Mouse (Mus musculus): ENCODE measurements around the gene Vil1. TPM values are rescaled to one million over a fixed set of nuclear protein-coding genes. Genes with fewer than 3 reads are reported as not detected.
A peak's percentile ranks its signal among the peaks of the same experiment; 100 is the strongest.

Vil1 gene
- polyA plus RNA-seq, 1 experiment from 2014 or later, result 0.88 TPM

DNA sequence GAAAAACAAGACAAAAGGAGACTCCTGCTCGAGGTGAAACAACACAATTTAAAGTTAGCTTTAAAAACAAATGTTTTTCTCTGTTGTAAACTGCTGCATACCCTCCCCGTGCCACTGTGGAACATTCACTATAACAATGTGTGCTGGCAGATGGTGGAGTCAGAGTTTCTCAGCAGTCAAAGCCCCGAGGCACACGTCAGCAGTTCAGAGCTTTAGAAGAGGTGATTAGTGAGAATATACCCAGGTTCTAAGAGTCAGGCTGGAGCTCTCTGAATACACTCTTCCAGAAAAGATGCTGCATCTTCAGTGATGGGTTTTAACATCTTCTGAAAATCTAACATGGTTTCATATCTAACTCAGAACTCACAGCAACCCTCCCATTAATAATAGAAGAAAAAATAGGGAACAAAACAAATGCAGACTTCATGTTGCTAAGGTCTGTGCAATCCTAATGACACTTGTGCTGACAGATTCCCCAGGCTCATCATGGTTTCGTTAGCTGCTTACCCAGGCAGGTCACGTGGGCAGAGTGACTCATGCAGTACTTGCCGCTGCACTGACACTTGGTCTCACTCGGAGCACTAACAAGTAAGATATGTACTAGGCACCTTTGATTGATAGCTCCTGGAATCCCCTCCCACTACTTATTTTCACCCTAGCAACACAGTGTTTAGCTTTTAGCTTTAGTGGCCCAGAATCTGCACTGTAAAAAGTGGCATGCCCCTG is 28.7 kb downstream of the Vil1 start:
- Histone ChIP-seq H3K9me3 (ENCODE audit: control insufficient read depth, low read length) (no peaks in the 10 kb centered on the region), H3K4me1 (replicated peaks; ENCODE audit: control insufficient read depth, insufficient read depth, low read length) (peaks cover 6% of the 10 kb centered on the region), H3K4me3 (ENCODE audit: low read depth, low read length) (no peak overlapping the region), H3K36me3 (ENCODE audit: control insufficient read depth, insufficient read depth, low read length) (peaks cover 35% of the 10 kb centered on the region), H3K27ac (ENCODE audit: low read depth, low read length) (no peak overlapping the region), H3K9ac (ENCODE audit: low read depth, low read length) (no peak overlapping the region), H3K27me3 (replicated peaks; ENCODE audit: control insufficient read depth, insufficient read depth, low read length) (no peaks in the 10 kb centered on the region), H3K4me2 (no peak overlapping the region)
- 74% methylated on average over 8 of the region's 8 CpGs for WGBS
- no peak for DNase-seq (ENCODE audit: low spot score)
- ATAC-seq (replicated peaks; ENCODE audit: low FRiP score), result no peak

DNA sequence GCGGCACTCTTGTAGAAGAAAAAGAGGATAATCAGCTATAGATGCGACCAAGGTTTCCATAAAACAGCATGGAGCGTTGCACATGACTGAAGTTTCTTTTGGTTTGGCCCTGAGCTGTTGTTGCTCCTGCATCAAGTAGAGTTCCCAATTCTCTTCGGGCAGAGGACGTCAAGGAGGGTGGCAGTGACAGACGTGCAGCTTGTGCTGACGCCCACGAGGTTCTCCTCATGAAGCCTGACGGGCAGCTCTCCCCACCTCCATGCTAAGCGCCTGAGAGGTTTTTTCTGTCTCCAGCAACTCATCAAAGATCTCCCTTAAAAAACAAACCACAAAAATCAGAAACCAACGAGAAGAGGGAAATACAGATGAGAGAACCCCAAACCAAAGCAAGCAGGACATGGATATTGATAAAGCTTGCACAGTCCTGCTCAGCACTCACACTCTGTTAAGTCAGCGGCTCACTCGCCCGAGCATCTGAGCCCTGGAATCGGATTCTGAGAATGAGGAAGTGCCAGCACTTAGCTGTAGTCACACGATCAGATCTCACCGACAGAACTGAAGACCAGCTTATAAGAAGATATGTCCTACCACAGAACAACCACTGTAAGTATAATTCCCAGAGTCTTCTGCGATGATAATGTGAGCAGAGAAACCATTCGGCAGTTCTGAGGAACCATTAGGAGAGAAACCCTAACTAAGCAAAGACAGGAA is 30.1 kb downstream of the Vil1 start:
- 78% methylated on average over 19 of the region's 19 CpGs for WGBS
- ATAC-seq (replicated peaks; ENCODE audit: low FRiP score), result no peak
- Histone ChIP-seq H3K27me3 (replicated peaks; ENCODE audit: control insufficient read depth, insufficient read depth, low read length) (no peaks in the 10 kb centered on the region), H3K4me3 (ENCODE audit: low read depth, low read length) (no peak overlapping the region), H3K4me2 (no peak overlapping the region), H3K36me3 (ENCODE audit: control insufficient read depth, insufficient read depth, low read length) (peaks cover 36% of the 10 kb centered on the region), H3K9me3 (ENCODE audit: control insufficient read depth, low read length) (no peaks in the 10 kb centered on the region), H3K9ac (ENCODE audit: low read depth, low read length) (no peak overlapping the region), H3K4me1 (replicated peaks; ENCODE audit: control insufficient read depth, insufficient read depth, low read length) (peaks cover 3% of the 10 kb centered on the region), H3K27ac (ENCODE audit: low read depth, low read length) (no peak overlapping the region)
- no peak for DNase-seq (ENCODE audit: low spot score)

- H3K9ac ChIP-seq (ENCODE audit: low read depth, low read length), result no peak overlapping the region
- no peak overlapping the region for H3K4me2 ChIP-seq
- H3K4me1 ChIP-seq (replicated peaks; ENCODE audit: control insufficient read depth, insufficient read depth, low read length), result no peaks in the 10 kb centered on the region
- no peak for DNase-seq (ENCODE audit: low spot score)
- no peaks in the 10 kb centered on the region for H3K27me3 ChIP-seq (replicated peaks; ENCODE audit: control insufficient read depth, insufficient read depth, low read length)
- H3K27ac ChIP-seq (ENCODE audit: low read depth, low read length), result no peak overlapping the region
- no peak overlapping the region for H3K4me3 ChIP-seq (ENCODE audit: low read depth, low read length)
- 85% methylated on average over 2 of the region's 2 CpGs for WGBS
- ATAC-seq (replicated peaks; ENCODE audit: low FRiP score), result no peak
- H3K36me3 ChIP-seq (ENCODE audit: control insufficient read depth, insufficient read depth, low read length), result peaks cover 36% of the 10 kb centered on the region
- H3K9me3 ChIP-seq (ENCODE audit: control insufficient read depth, low read length), result no peaks in the 10 kb centered on the region
Measured at GRCm38 (mm10) chr1:74444538-74444937, 35.4 kb downstream of the Vil1 start.

GRCm38 (mm10) chr1:74452611-74453045 is 43.5 kb downstream of the Vil1 start:
- no peak overlapping the region for H3K4me3 ChIP-seq (ENCODE audit: low read depth, low read length)
- H3K9ac ChIP-seq (ENCODE audit: low read depth, low read length), result no peak overlapping the region
- 74% methylated on average over 4 of the region's 4 CpGs for WGBS
- H3K4me1 ChIP-seq (replicated peaks; ENCODE audit: control insufficient read depth, insufficient read depth, low read length), result no peaks in the 10 kb centered on the region
- H3K4me2 ChIP-seq, result no peak overlapping the region
- DNase-seq (ENCODE audit: low spot score) (no peak), ATAC-seq (replicated peaks; ENCODE audit: low FRiP score) (no peak)
- H3K36me3 ChIP-seq (ENCODE audit: control insufficient read depth, insufficient read depth, low read length), result peaks cover 17% of the 10 kb centered on the region
- no peak overlapping the region for H3K27ac ChIP-seq (ENCODE audit: low read depth, low read length)
- H3K27me3 ChIP-seq (replicated peaks; ENCODE audit: control insufficient read depth, insufficient read depth, low read length), result no peaks in the 10 kb centered on the region
- no peaks in the 10 kb centered on the region for H3K9me3 ChIP-seq (ENCODE audit: control insufficient read depth, low read length)

DNA sequence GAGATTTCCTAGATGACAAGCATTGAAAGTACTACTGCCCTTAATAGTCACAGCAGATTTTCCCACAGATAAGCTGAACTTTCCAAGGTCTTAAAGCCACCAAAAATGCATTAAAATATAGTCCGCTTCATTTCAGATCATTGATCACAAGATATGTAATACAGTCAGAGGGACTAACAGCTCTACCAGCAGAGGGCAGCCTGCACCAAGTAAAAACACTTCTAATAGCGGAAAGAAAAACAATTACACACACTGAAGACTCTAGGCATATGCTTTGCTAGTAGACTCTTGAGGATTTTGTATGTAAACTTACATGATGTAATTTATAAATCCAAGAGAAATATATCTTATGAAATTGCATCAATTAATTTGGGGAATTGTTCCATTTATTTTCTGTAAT is 51.1 kb downstream of the Vil1 start:
- Histone ChIP-seq H3K4me2 (no peak overlapping the region), H3K4me3 (ENCODE audit: low read depth, low read length) (no peak overlapping the region), H3K9me3 (ENCODE audit: control insufficient read depth, low read length) (no peaks in the 10 kb centered on the region), H3K4me1 (replicated peaks; ENCODE audit: control insufficient read depth, insufficient read depth, low read length) (no peaks in the 10 kb centered on the region), H3K27ac (ENCODE audit: low read depth, low read length) (no peak overlapping the region), H3K27me3 (replicated peaks; ENCODE audit: control insufficient read depth, insufficient read depth, low read length) (no peaks in the 10 kb centered on the region), H3K9ac (ENCODE audit: low read depth, low read length) (no peak overlapping the region), H3K36me3 (ENCODE audit: control insufficient read depth, insufficient read depth, low read length) (peaks cover 14% of the 10 kb centered on the region)
- no peak for DNase-seq (ENCODE audit: low spot score)
- ATAC-seq (replicated peaks; ENCODE audit: low FRiP score), result no peak
- 83% methylated on average over 2 of the region's 2 CpGs for WGBS

MicroRNA genes within 50 kb of the gene (microRNA counts, 519-probe panel; counts per million panel counts)
- microRNA mmu-miR-26b, result 5,063 counts per million, percentile 44 among the panel's probes with 10 or more counts

Small RNA genes lying within 50 kb of the gene (microRNA-seq; reads per million reads assigned to microRNA genes)
- 27,067 reads per million, percentile 99 among the genes with 10 or more reads in this experiment for gene Mir26b (ENCODE audit: borderline number of aligned reads)

Other genes with a start within 250 kb of the Vil1 start
- gene Cxcr1, start 214.7 kb upstream of the Vil1 start, polyA plus RNA-seq (2014; fragmentation: Nextera tagmentation; extraction: Ambion mirVana), result not detected in 2 replicates
- 375 and 384 TPM in 2 replicates for gene Arpc2, start 173.3 kb upstream of the Vil1 start, polyA plus RNA-seq (2014; fragmentation: Nextera tagmentation; extraction: Ambion mirVana)
- 2.8 and 3.2 TPM in 2 replicates for gene Gpbar1, start 130.8 kb upstream of the Vil1 start, polyA plus RNA-seq (2014; fragmentation: Nextera tagmentation; extraction: Ambion mirVana)
- 190 and 193 TPM in 2 replicates for gene Aamp, start 124.6 kb upstream of the Vil1 start, polyA plus RNA-seq (2014; fragmentation: Nextera tagmentation; extraction: Ambion mirVana)
- gene Pnkd, start 124.4 kb upstream of the Vil1 start, polyA plus RNA-seq (2014; fragmentation: Nextera tagmentation; extraction: Ambion mirVana), result 79.7 and 84.3 TPM in 2 replicates
- gene Tmbim1, start 103.8 kb upstream of the Vil1 start, polyA plus RNA-seq (2014; fragmentation: Nextera tagmentation; extraction: Ambion mirVana), result 21.7 and 22.9 TPM in 2 replicates
- gene Catip, start 47.3 kb upstream of the Vil1 start, polyA plus RNA-seq (2014; fragmentation: Nextera tagmentation; extraction: Ambion mirVana), result 0.21 TPM in 1 of 2 replicates, not detected in the other
- gene Slc11a1, start 34.2 kb upstream of the Vil1 start, polyA plus RNA-seq (2014; fragmentation: Nextera tagmentation; extraction: Ambion mirVana), result 10.0 and 10.4 TPM in 2 replicates
- gene Ctdsp1, start 17.9 kb upstream of the Vil1 start, polyA plus RNA-seq (2014; fragmentation: Nextera tagmentation; extraction: Ambion mirVana), result 65.2 and 71.1 TPM in 2 replicates
- 88.5 and 90.8 TPM in 2 replicates for gene Cnot9, start 96.7 kb downstream of the Vil1 start, polyA plus RNA-seq (2014; fragmentation: Nextera tagmentation; extraction: Ambion mirVana)
- gene Plcd4, start 133.5 kb downstream of the Vil1 start, polyA plus RNA-seq (2014; fragmentation: Nextera tagmentation; extraction: Ambion mirVana), result 0.10 TPM in 1 of 2 replicates, not detected in the other
- 28.8 and 32.3 TPM in 2 replicates for gene Usp37, start 134.9 kb downstream of the Vil1 start, polyA plus RNA-seq (2014; fragmentation: Nextera tagmentation; extraction: Ambion mirVana)
- 6.5 and 8.1 TPM in 2 replicates for gene Zfp142, start 178.9 kb downstream of the Vil1 start, polyA plus RNA-seq (2014; fragmentation: Nextera tagmentation; extraction: Ambion mirVana)
- 25.7 and 26.4 TPM in 2 replicates for gene Bcs1l, start 178.9 kb downstream of the Vil1 start, polyA plus RNA-seq (2014; fragmentation: Nextera tagmentation; extraction: Ambion mirVana)
- 6.0 and 8.1 TPM in 2 replicates for gene Rnf25, start 192.0 kb downstream of the Vil1 start, polyA plus RNA-seq (2014; fragmentation: Nextera tagmentation; extraction: Ambion mirVana)
- 3.0 and 3.2 TPM in 2 replicates for gene Stk36, start 192.1 kb downstream of the Vil1 start, polyA plus RNA-seq (2014; fragmentation: Nextera tagmentation; extraction: Ambion mirVana)

All from liver, embryonic 11.5 days (tissue).